Mouse (Mus musculus) heart, adult 2 months (tissue): ENCODE measurements around the gene 1600014C23Rik. TPM values are rescaled to one million over a fixed set of nuclear protein-coding genes. Genes with fewer than 3 reads are reported as not detected.
A peak's percentile ranks its signal among the peaks of the same experiment; 100 is the strongest.

Experiments
- DNase-seq, 2 experiments: peaks; one replicate each; pipeline ENCODE4 v3.0.0; 2021
- H3K27ac ChIP-seq: fragments of 200-600 bp; 2 replicates; pipeline ENCODE4 v1.8.1; 2022
- H3K27me3 ChIP-seq: fragments of 200-500 bp; 2 replicates; pipeline ENCODE4 v1.6.1; 2012; ENCODE audit warnings: mild to moderate bottlenecking, low read length, inconsistent platforms, mixed read lengths; ENCODE audit not compliant: control insufficient read depth, insufficient read depth
- H3K36me3 ChIP-seq: fragments of 200-500 bp; 2 replicates; pipeline ENCODE4 v1.6.1; 2012; ENCODE audit warnings: low read length, inconsistent platforms; ENCODE audit not compliant: control insufficient read depth, insufficient read depth
- H3K4me1 ChIP-seq: fragments of 200-500 bp; 2 replicates; pipeline ENCODE4 v1.6.1; 2011; ENCODE audit warnings: low read length; ENCODE audit not compliant: control insufficient read depth, insufficient read depth
- H3K4me3 ChIP-seq: fragments of 200-600 bp; 2 replicates; pipeline ENCODE4 v1.8.1; 2022
- H3K79me2 ChIP-seq: fragments of 200-500 bp; replicated peaks from 2 replicates; pipeline ENCODE4 v1.6.1; 2012; ENCODE audit warnings: mild to moderate bottlenecking, inconsistent platforms, low read length, moderate library complexity, mixed read lengths; ENCODE audit not compliant: control insufficient read depth, insufficient read depth
- H3K9ac ChIP-seq: fragments of 200-500 bp; 2 replicates; pipeline ENCODE4 v1.6.1; 2012; ENCODE audit warnings: low read depth, mild to moderate bottlenecking, control low read depth, inconsistent platforms, low read length, mixed read lengths
- CTCF ChIP-seq: fragments of 200-600 bp; IDR thresholded peaks from 2 replicates; pipeline ENCODE4 v1.8.1; 2022; ENCODE audit warnings: antibody characterized with exemption, mild to moderate bottlenecking, moderate library complexity
- EP300 ChIP-seq: fragments of 200-500 bp; IDR thresholded peaks from 2 replicates; pipeline ENCODE4 v1.6.1; 2011; ENCODE audit warnings: low read depth, low read length, control low read depth; ENCODE audit not compliant: insufficient read depth
- POLR2A ChIP-seq: fragments of 200-500 bp; IDR thresholded peaks from 2 replicates; pipeline ENCODE4 v1.6.1; 2011; ENCODE audit warnings: mild to moderate bottlenecking, low read depth, low read length, control low read depth; ENCODE audit not compliant: insufficient read depth
- WGBS: fragments of 180-500 bp; shearing (Covaris S2); methylation state at CpG from one replicate; pipeline ENCODE4 v1.1.7; 2018; 5-methylcytosine and 5-hydroxymethylcytosine counted together
- intact Hi-C: fragments of 180-260 bp; cut with DNase I; formaldehyde crosslinking; loops from one replicate; pipeline ENCODE4 v1.15.1; 2025
- polyA plus RNA-seq: library from polyadenylated mRNA; depleted of rRNA; stranded (reverse); fragments of >200 nt; gene quantifications from 2 replicates; pipeline ENCODE4 v1.2.3, GENCODE M21; 2012
- total RNA-seq, 2 experiments: library from RNA; stranded (reverse); gene quantifications; 2 replicates each; pipeline ENCODE4 v1.2.3; 2021

1600014C23Rik gene
- total and polyA plus RNA-seq, 3 experiments = 0.66 TPM; not detected in 2

- Histone ChIP-seq H3K36me3 (no peaks in the 10 kb centered on the region), H3K4me3 (no peak overlapping the region), H3K9ac (no peak overlapping the region), H3K27ac (no peak overlapping the region), H3K4me1 (no peaks in the 10 kb centered on the region), H3K79me2 (no peaks in the 10 kb centered on the region), H3K27me3 (no peaks in the 10 kb centered on the region; the same call in 1 of the 2 replicates)
- intact Hi-C loops = loop anchor here (1.0 to 5.0 kb wide), 3 partner anchors 40 to 136 kb away; no protein-coding TSS in a partner anchor
- 7% methylated on average over 10 of the region's 10 CpGs for WGBS
- DNase-seq = peak; percentile 57 to 69
- TF ChIP-seq EP300 (0 out of 2 replicates have a peak, but pooled peaks have one; percentile 21), CTCF (peak; percentile 89), POLR2A (no peak)
Observed at GRCm38 (mm10) chr17:45718323-45718722, 15.3 kb downstream of the 1600014C23Rik start.

- Histone ChIP-seq H3K4me3 (no peak overlapping the region), H3K4me1 (no peaks in the 10 kb centered on the region), H3K27me3 (no peaks in the 10 kb centered on the region), H3K9ac (no peak overlapping the region), H3K36me3 (no peaks in the 10 kb centered on the region), H3K79me2 (no peaks in the 10 kb centered on the region), H3K27ac (no peak overlapping the region)
- DNase-seq = no peak
- TF ChIP-seq EP300 (no peak), POLR2A (no peak), CTCF (no peak)
- 45% methylated on average over 3 of the region's 3 CpGs for WGBS
- intact Hi-C loops = no loop called here
Observed at GRCm38 (mm10) chr17:45711525-45711924, 22.1 kb downstream of the 1600014C23Rik start.

GRCm38 (mm10) chr17:45710407-45710806, 23.2 kb downstream of the 1600014C23Rik start:
- TF ChIP-seq CTCF = no peak
- no peak for TF ChIP-seq EP300
- TF ChIP-seq POLR2A = no peak
- 54% methylated on average over 8 of the region's 8 CpGs for WGBS
- no peak overlapping the region for H3K4me3 ChIP-seq
- intact Hi-C loops = no loop called here
- no peak overlapping the region for H3K27ac ChIP-seq
- no peak for DNase-seq
- H3K4me1 ChIP-seq = no peaks in the 10 kb centered on the region
- no peaks in the 10 kb centered on the region for H3K36me3 ChIP-seq
- no peaks in the 10 kb centered on the region for H3K27me3 ChIP-seq
- H3K9ac ChIP-seq = no peak overlapping the region
- H3K79me2 ChIP-seq = no peaks in the 10 kb centered on the region

GRCm38 (mm10) chr17:45709829-45710228, 23.8 kb downstream of the 1600014C23Rik start:
- no peaks in the 10 kb centered on the region for H3K36me3 ChIP-seq
- no peaks in the 10 kb centered on the region for H3K27me3 ChIP-seq
- intact Hi-C loops = no loop called here
- no peak overlapping the region for H3K27ac ChIP-seq
- no peak for DNase-seq
- 38% methylated on average over 3 of the region's 3 CpGs for WGBS
- H3K9ac ChIP-seq = no peak overlapping the region
- no peaks in the 10 kb centered on the region for H3K4me1 ChIP-seq
- H3K4me3 ChIP-seq = no peak overlapping the region
- TF ChIP-seq EP300 = no peak
- TF ChIP-seq CTCF = peak; percentile 14; the same call in 1 of the 2 replicates
- H3K79me2 ChIP-seq = no peaks in the 10 kb centered on the region

- Histone ChIP-seq H3K27me3 (no peaks in the 10 kb centered on the region), H3K79me2 (no peaks in the 10 kb centered on the region), H3K27ac (no peak overlapping the region), H3K4me1 (no peaks in the 10 kb centered on the region), H3K9ac (no peak overlapping the region), H3K36me3 (no peaks in the 10 kb centered on the region), H3K4me3 (no peak overlapping the region)
- intact Hi-C loops = no loop called here
- TF ChIP-seq POLR2A = no peak
- no peak for TF ChIP-seq CTCF
- TF ChIP-seq EP300 = no peak
- DNase-seq = no peak
- 73% methylated on average over 8 of the region's 8 CpGs for WGBS
Observed at GRCm38 (mm10) chr17:45708179-45708578, 25.5 kb downstream of the 1600014C23Rik start.

- Histone ChIP-seq H3K4me1 (no peaks in the 10 kb centered on the region), H3K79me2 (no peaks in the 10 kb centered on the region), H3K9ac (no peak overlapping the region), H3K36me3 (no peaks in the 10 kb centered on the region), H3K4me3 (no peak overlapping the region), H3K27ac (no peak overlapping the region), H3K27me3 (no peaks in the 10 kb centered on the region)
- TF ChIP-seq CTCF (no peak), POLR2A (no peak), EP300 (no peak)
- 38% methylated on average over 3 of the region's 3 CpGs for WGBS
- DNase-seq = no peak
- intact Hi-C loops = no loop called here
Observed at GRCm38 (mm10) chr17:45707376-45707775, 26.3 kb downstream of the 1600014C23Rik start.
